Mouse (Mus musculus): Measurements from ENCODE around the gene Rsbn1. TPM values are rescaled to one million over a fixed set of nuclear protein-coding genes. Genes with fewer than 3 reads are reported as not detected.

The Rsbn1 gene
- polyA plus RNA-seq, 1 experiment from 2014 or later, result 11.9 TPM

GRCm38 (mm10) chr3:103920094-103920493 is 6.2 kb downstream of the Rsbn1 start:
- Histone ChIP-seq H3K4me1 (replicated peaks; ENCODE audit: control insufficient read depth, insufficient read depth, low read length) (peaks cover 25% of the 10 kb centered on the region), H3K9me3 (ENCODE audit: control insufficient read depth, low read length) (no peaks in the 10 kb centered on the region), H3K36me3 (ENCODE audit: control insufficient read depth, insufficient read depth, low read length) (no peaks in the 10 kb centered on the region), H3K9ac (ENCODE audit: low read length) (no peak overlapping the region), H3K27ac (ENCODE audit: low read depth) (no peak overlapping the region), H3K4me2 (ENCODE audit: low read length) (no peak overlapping the region), H3K4me3 (ENCODE audit: low read depth, low read length) (no peak overlapping the region), H3K27me3 (replicated peaks; ENCODE audit: control insufficient read depth, insufficient read depth, low read length) (no peaks in the 10 kb centered on the region)
- WGBS, result 96% methylated on average over 1 of the region's 1 CpGs
- ATAC-seq (replicated peaks; ENCODE audit: low FRiP score, low TSS enrichment, low read depth) (no peak), DNase-seq (ENCODE audit: low spot score) (no peak)

- no peak overlapping the region for H3K27ac ChIP-seq (ENCODE audit: low read depth)
- no peak for ATAC-seq (replicated peaks; ENCODE audit: low FRiP score, low TSS enrichment, low read depth)
- H3K27me3 ChIP-seq (replicated peaks; ENCODE audit: control insufficient read depth, insufficient read depth, low read length), result no peaks in the 10 kb centered on the region
- H3K36me3 ChIP-seq (ENCODE audit: control insufficient read depth, insufficient read depth, low read length), result peaks cover 16% of the 10 kb centered on the region
- H3K9me3 ChIP-seq (ENCODE audit: control insufficient read depth, low read length), result no peaks in the 10 kb centered on the region
- no peak overlapping the region for H3K4me2 ChIP-seq (ENCODE audit: low read length)
- no peak overlapping the region for H3K9ac ChIP-seq (ENCODE audit: low read length)
- 59% methylated on average over 3 of the region's 3 CpGs for WGBS
- DNase-seq (ENCODE audit: low spot score), result no peak
- no peak overlapping the region for H3K4me3 ChIP-seq (ENCODE audit: low read depth, low read length)
- peaks cover 11% of the 10 kb centered on the region; the same call in 1 of the 2 replicates for H3K4me1 ChIP-seq (replicated peaks; ENCODE audit: control insufficient read depth, insufficient read depth, low read length)
Observed at GRCm38 (mm10) chr3:103925302-103925701, 11.4 kb downstream of the Rsbn1 start.

- no peak overlapping the region for H3K4me2 ChIP-seq (ENCODE audit: low read length)
- no peak overlapping the region for H3K4me3 ChIP-seq (ENCODE audit: low read depth, low read length)
- 60% methylated on average over 6 of the region's 6 CpGs for WGBS
- DNase-seq (ENCODE audit: low spot score) (no peak), ATAC-seq (replicated peaks; ENCODE audit: low FRiP score, low TSS enrichment, low read depth) (no peak)
- no peak overlapping the region for H3K9ac ChIP-seq (ENCODE audit: low read length)
- peaks cover 11% of the 10 kb centered on the region; the same call in 1 of the 2 replicates for H3K4me1 ChIP-seq (replicated peaks; ENCODE audit: control insufficient read depth, insufficient read depth, low read length)
- H3K9me3 ChIP-seq (ENCODE audit: control insufficient read depth, low read length), result no peaks in the 10 kb centered on the region
- peaks cover 26% of the 10 kb centered on the region for H3K36me3 ChIP-seq (ENCODE audit: control insufficient read depth, insufficient read depth, low read length)
- no peaks in the 10 kb centered on the region for H3K27me3 ChIP-seq (replicated peaks; ENCODE audit: control insufficient read depth, insufficient read depth, low read length)
- no peak overlapping the region for H3K27ac ChIP-seq (ENCODE audit: low read depth)
Observed at GRCm38 (mm10) chr3:103927511-103927910, 13.6 kb downstream of the Rsbn1 start.

GRCm38 (mm10) chr3:103944794-103945562 is 31.1 kb downstream of the Rsbn1 start:
- 87% methylated on average over 1 of the region's 1 CpGs for WGBS
- H3K4me3 ChIP-seq (ENCODE audit: low read depth, low read length), result no peak overlapping the region
- ATAC-seq (replicated peaks; ENCODE audit: low FRiP score, low TSS enrichment, low read depth) (no peak), DNase-seq (ENCODE audit: low spot score) (no peak)
- H3K4me2 ChIP-seq (ENCODE audit: low read length), result no peak overlapping the region
- no peaks in the 10 kb centered on the region for H3K27me3 ChIP-seq (replicated peaks; ENCODE audit: control insufficient read depth, insufficient read depth, low read length)
- H3K27ac ChIP-seq (ENCODE audit: low read depth), result no peak overlapping the region
- no peaks in the 10 kb centered on the region for H3K36me3 ChIP-seq (ENCODE audit: control insufficient read depth, insufficient read depth, low read length)
- H3K9ac ChIP-seq (ENCODE audit: low read length), result no peak overlapping the region
- no peaks in the 10 kb centered on the region for H3K9me3 ChIP-seq (ENCODE audit: control insufficient read depth, low read length)
- no peaks in the 10 kb centered on the region for H3K4me1 ChIP-seq (replicated peaks; ENCODE audit: control insufficient read depth, insufficient read depth, low read length)

GRCm38 (mm10) chr3:103948666-103949065 is 34.7 kb downstream of the Rsbn1 start:
- no peaks in the 10 kb centered on the region for H3K9me3 ChIP-seq (ENCODE audit: control insufficient read depth, low read length)
- WGBS, result 90% methylated on average over 7 of the region's 7 CpGs
- no peak overlapping the region for H3K9ac ChIP-seq (ENCODE audit: low read length)
- DNase-seq (ENCODE audit: low spot score) (no peak), ATAC-seq (replicated peaks; ENCODE audit: low FRiP score, low TSS enrichment, low read depth) (no peak)
- H3K4me2 ChIP-seq (ENCODE audit: low read length), result no peak overlapping the region
- H3K4me1 ChIP-seq (replicated peaks; ENCODE audit: control insufficient read depth, insufficient read depth, low read length), result no peaks in the 10 kb centered on the region
- no peaks in the 10 kb centered on the region for H3K27me3 ChIP-seq (replicated peaks; ENCODE audit: control insufficient read depth, insufficient read depth, low read length)
- no peak overlapping the region for H3K4me3 ChIP-seq (ENCODE audit: low read depth, low read length)
- H3K36me3 ChIP-seq (ENCODE audit: control insufficient read depth, insufficient read depth, low read length), result peaks cover 3% of the 10 kb centered on the region; the same call in 1 of the 2 replicates
- H3K27ac ChIP-seq (ENCODE audit: low read depth), result no peak overlapping the region

- DNase-seq (ENCODE audit: low spot score) (no peak), ATAC-seq (replicated peaks; ENCODE audit: low FRiP score, low TSS enrichment, low read depth) (no peak)
- H3K27me3 ChIP-seq (replicated peaks; ENCODE audit: control insufficient read depth, insufficient read depth, low read length), result no peaks in the 10 kb centered on the region
- no peak overlapping the region for H3K27ac ChIP-seq (ENCODE audit: low read depth)
- H3K4me1 ChIP-seq (replicated peaks; ENCODE audit: control insufficient read depth, insufficient read depth, low read length), result no peaks in the 10 kb centered on the region
- no peak overlapping the region for H3K4me2 ChIP-seq (ENCODE audit: low read length)
- H3K4me3 ChIP-seq (ENCODE audit: low read depth, low read length), result no peak overlapping the region
- H3K9ac ChIP-seq (ENCODE audit: low read length), result no peak overlapping the region
- no peaks in the 10 kb centered on the region for H3K9me3 ChIP-seq (ENCODE audit: control insufficient read depth, low read length)
- WGBS, result 90% methylated on average over 3 of the region's 3 CpGs
- peaks cover 40% of the 10 kb centered on the region for H3K36me3 ChIP-seq (ENCODE audit: control insufficient read depth, insufficient read depth, low read length)
Observed at GRCm38 (mm10) chr3:103960622-103961021, 46.7 kb downstream of the Rsbn1 start.

GRCm38 (mm10) chr3:103967231-103967630 is 53.3 kb downstream of the Rsbn1 start:
- H3K4me1 ChIP-seq (replicated peaks; ENCODE audit: control insufficient read depth, insufficient read depth, low read length), result peaks cover 10% of the 10 kb centered on the region
- 34% methylated on average over 2 of the region's 2 CpGs for WGBS
- peaks cover 38% of the 10 kb centered on the region for H3K36me3 ChIP-seq (ENCODE audit: control insufficient read depth, insufficient read depth, low read length)
- H3K4me2 ChIP-seq (ENCODE audit: low read length), result peak overlapping the region; percentile 76
- H3K4me3 ChIP-seq (ENCODE audit: low read depth, low read length), result peak overlapping the region; percentile 71
- H3K9me3 ChIP-seq (ENCODE audit: control insufficient read depth, low read length), result no peaks in the 10 kb centered on the region
- H3K27ac ChIP-seq (ENCODE audit: low read depth), result peak overlapping the region; percentile 92; the same call in 1 of the 2 replicates
- H3K9ac ChIP-seq (ENCODE audit: low read length), result peak overlapping the region; percentile 64
- ATAC-seq (replicated peaks; ENCODE audit: low FRiP score, low TSS enrichment, low read depth) (no peak), DNase-seq (ENCODE audit: low spot score) (no peak)
- H3K27me3 ChIP-seq (replicated peaks; ENCODE audit: control insufficient read depth, insufficient read depth, low read length), result no peaks in the 10 kb centered on the region

GRCm38 (mm10) chr3:103967861-103968691 is 54.2 kb downstream of the Rsbn1 start, which contains the start of gene Phtf1:
Phtf1 (plus strand) TSS chr3:103968110.
- no peaks in the 10 kb centered on the region for H3K9me3 ChIP-seq (ENCODE audit: control insufficient read depth, low read length)
- peak within 1 kb of the TSS; percentile 64 for H3K9ac ChIP-seq (ENCODE audit: low read length)
- H3K27me3 ChIP-seq (replicated peaks; ENCODE audit: control insufficient read depth, insufficient read depth, low read length), result no peaks in the 10 kb centered on the region
- peak within 1 kb of the TSS; percentile 76 for H3K4me2 ChIP-seq (ENCODE audit: low read length)
- DNase-seq (ENCODE audit: low spot score) (peak; percentile 94), ATAC-seq (replicated peaks; ENCODE audit: low FRiP score, low TSS enrichment, low read depth) (peak; percentile 97)
- WGBS, result under 1% methylated on average over 57 of the region's 70 CpGs
- peaks cover 34% of the 10 kb centered on the region for H3K36me3 ChIP-seq (ENCODE audit: control insufficient read depth, insufficient read depth, low read length)
- H3K4me1 ChIP-seq (replicated peaks; ENCODE audit: control insufficient read depth, insufficient read depth, low read length), result peaks cover 10% of the 10 kb centered on the region
- H3K27ac ChIP-seq (ENCODE audit: low read depth), result peak within 1 kb of the TSS; percentile 92
- peak within 1 kb of the TSS; percentile 71 for H3K4me3 ChIP-seq (ENCODE audit: low read depth, low read length)

Data from intestine, embryonic 14.5 days (tissue).